Mouse (Mus musculus): ENCODE measurements at regions not wholly inside any gene's neighbourhood (a gene's known extent, or its start where the extent isn't known, plus 50 kb on each side); places are given as distances from the start of the nearest gene placed in this dataset.

DNA sequence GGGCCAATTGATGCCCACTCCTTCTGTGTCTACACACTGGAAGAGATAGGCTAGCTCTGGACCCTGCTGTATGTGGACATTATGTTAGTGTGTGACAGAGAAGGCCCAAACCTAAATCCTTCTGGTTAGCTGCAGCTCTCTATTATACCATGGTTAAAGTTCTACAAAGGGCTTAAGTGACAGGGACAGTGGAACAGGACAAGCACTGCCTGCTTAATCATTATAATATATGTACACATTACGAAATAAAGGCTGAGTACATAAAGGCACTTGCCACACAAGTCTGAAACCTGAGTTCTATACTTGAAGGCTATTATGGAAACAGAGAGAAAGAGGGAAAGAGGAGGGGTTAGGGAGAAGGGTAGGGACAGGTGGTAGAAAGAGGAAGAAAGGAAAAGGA lies 55.2 kb downstream of the Rdh14 start:
- no peak for ATAC-seq (replicated peaks in 1 of 2; ENCODE audit: insufficient read depth in 1 of 2, low FRiP score in 2 of 2, low TSS enrichment in 1 of 2, low read depth in 1 of 2, poor library complexity in 2 of 2, severe bottlenecking in 2 of 2)

DNA sequence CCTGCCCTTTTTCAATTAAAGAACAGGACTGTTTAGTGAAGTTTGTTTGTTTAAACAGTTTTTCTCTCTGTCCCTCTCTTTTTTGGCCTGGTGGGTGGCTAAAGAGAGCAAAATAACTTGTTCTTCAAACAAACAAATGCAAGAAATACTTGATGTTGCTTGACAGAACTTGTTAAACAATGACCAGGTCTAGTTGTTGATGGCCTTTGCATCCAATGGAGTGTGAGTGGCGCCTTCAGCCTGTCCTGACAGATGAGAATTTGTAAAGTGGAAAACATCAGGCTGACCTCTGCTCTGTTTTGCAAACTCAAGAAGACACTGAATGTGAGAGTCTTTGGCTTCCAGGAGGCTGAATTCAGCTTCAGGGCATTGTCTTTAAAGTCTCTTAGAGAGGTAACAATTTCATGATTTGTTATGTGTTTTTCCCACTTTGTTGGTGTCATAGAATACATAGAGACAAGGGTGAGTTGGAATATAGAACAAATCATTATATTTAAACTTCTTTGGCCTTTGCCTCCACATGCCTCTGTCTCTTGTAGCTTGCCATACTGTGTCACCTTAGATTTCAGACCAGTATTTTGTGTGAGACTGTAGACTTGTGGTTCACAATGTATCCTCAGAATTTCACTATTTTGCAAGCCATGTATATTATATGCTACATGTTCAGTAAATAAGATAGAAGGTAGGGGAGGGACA lies 67.5 kb downstream of the Rdh14 start:
- no peak for ATAC-seq (replicated peaks in 1 of 2; ENCODE audit: insufficient read depth in 1 of 2, low FRiP score in 2 of 2, low TSS enrichment in 1 of 2, low read depth in 1 of 2, poor library complexity in 2 of 2, severe bottlenecking in 2 of 2)

DNA sequence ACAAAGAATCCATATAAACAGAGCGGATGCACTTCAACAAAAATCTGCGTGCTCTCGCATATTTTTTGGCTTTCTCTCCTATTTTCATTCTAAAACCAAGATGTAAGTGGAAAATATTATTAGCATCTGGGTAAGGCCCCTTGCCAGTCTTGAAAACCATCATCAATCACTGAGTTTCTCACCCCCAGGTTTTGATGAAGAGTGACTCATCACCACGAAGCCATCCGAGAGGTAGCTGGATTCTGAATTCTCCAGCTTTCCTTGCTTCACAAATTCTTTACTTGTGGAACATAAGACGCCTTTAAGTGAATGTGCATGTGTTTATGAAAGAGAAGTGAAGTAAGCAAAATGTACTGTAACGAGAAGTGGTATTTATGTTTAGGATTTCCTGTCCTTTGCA lies 71.2 kb downstream of the Rdh14 start:
- no peak for ATAC-seq (replicated peaks in 1 of 2; ENCODE audit: insufficient read depth in 1 of 2, low FRiP score in 2 of 2, low TSS enrichment in 1 of 2, low read depth in 1 of 2, poor library complexity in 2 of 2, severe bottlenecking in 2 of 2)

DNA sequence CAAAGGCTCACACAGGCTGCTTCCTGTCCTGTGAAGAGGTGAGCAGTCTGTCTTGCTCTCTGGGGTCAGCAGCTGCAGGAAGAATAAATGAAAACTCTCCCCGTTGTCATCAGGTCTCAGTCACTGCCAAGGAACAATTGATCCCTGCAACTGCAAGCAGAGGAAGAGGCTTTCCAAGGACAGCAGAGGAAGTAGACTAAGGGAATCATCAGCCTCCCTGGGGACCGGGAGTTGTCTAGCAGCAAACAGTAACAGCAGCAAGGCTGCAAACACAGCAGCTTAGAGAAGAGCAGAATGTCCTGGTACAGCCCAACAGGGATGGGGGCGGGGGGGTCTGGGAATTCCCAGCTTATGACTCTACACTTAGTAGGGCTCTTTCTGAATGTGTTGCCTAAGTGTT lies 72.4 kb downstream of the Rdh14 start:
- no peak for ATAC-seq (replicated peaks in 1 of 2; ENCODE audit: insufficient read depth in 1 of 2, low FRiP score in 2 of 2, low TSS enrichment in 1 of 2, low read depth in 1 of 2, poor library complexity in 2 of 2, severe bottlenecking in 2 of 2)

DNA sequence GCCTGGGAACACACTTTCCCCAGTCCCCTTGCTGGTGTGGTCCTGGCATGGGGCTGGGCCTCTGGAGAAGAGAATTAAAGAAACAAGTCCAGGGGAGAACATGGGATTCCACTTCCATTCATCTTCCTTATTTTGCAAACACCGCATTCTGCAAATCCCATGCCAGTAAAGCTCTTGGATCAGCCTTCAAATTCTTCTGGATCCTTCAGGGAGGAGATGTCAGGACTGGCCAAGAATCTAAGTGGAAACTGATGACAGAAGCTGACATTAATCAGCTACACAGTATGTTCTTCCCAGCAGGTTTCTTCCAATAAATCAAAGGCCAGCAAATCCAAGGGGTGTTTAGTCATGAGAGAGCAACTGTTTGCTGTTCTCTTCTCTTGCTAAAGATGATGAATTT lies 83.4 kb downstream of the Rdh14 start:
- ATAC-seq (replicated peaks in 1 of 2; ENCODE audit: insufficient read depth in 1 of 2, low FRiP score in 2 of 2, low TSS enrichment in 1 of 2, low read depth in 1 of 2, poor library complexity in 2 of 2, severe bottlenecking in 2 of 2) = no peak

DNA sequence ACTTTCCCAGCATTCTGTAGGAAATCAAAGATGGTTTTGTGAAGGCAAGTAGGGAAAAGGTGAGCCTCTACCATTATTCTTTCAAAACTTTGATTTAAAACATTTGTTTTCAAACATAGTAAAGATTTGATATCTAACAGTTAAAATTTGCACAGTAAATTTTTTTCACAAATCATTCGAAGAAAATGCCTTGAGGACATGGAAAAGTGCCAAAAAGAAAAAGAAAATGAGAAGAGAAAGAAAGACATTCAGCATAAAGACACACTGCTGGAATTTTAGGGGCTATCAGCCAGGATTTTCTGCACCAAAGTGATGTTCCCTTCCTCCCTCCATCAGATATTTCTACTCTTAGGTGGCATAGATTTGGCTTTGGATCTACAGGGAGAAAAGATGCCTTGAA lies 90.2 kb downstream of the Rdh14 start:
- no peak for ATAC-seq (replicated peaks in 1 of 2; ENCODE audit: insufficient read depth in 1 of 2, low FRiP score in 2 of 2, low TSS enrichment in 1 of 2, low read depth in 1 of 2, poor library complexity in 2 of 2, severe bottlenecking in 2 of 2)

DNA sequence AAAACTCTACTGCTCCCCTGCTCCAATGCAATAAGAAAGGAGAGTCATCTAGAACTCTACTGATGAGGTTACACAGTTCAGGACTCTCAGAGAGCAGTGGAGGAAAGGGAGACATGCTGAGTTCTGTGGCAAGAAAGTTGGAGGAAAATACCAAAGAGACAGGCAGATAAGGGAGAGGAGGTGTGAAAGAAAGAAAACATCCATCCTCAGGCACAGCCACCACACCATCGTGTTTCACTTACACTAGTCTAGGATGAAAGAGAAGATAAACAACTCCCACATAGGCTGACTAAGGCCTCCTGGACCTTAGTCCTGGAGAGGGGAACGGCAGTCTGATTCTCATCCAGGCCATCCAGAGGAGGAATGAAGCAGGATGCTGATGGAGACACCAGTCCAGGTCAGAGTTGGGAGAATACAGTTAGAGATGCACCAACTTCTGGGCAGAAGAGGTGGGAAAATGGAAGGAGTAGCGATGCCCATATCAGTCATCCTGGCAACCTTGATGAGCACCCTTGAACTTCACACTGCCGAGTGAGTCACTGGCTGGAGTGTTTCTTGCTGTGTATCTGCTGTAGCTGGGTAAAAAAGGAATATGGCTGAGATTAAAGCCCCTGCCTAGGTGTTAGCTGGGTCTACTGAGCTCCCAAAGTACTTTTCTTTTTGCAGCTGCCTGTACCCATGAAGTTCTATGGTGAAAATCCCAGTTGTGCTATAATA lies 91.9 kb downstream of the Rdh14 start:
- ATAC-seq (replicated peaks in 1 of 2; ENCODE audit: insufficient read depth in 1 of 2, low FRiP score in 2 of 2, low TSS enrichment in 1 of 2, low read depth in 1 of 2, poor library complexity in 2 of 2, severe bottlenecking in 2 of 2) = no peak

DNA sequence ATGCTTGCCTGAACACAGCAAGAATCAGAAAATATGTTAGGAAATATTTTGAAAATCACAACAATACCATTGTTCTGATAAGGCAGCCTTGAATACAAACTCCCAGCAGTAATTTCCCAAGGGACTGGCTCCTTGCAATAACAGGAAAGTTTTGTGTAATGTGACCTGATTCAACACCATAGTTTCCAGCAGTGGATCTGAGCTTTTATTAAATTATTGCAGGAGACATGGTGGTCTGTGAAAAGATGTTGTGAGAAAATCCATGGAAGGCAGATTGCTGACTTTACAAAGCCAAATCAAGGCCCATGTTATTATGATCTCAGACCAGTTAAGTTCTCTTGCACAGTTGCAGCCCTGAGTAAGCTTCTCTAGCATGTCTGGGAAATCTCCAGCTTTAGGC lies 116.1 kb downstream of the Rdh14 start:
- no peak for ATAC-seq (replicated peaks in 1 of 2; ENCODE audit: insufficient read depth in 1 of 2, low FRiP score in 2 of 2, low TSS enrichment in 1 of 2, low read depth in 1 of 2, poor library complexity in 2 of 2, severe bottlenecking in 2 of 2)

DNA sequence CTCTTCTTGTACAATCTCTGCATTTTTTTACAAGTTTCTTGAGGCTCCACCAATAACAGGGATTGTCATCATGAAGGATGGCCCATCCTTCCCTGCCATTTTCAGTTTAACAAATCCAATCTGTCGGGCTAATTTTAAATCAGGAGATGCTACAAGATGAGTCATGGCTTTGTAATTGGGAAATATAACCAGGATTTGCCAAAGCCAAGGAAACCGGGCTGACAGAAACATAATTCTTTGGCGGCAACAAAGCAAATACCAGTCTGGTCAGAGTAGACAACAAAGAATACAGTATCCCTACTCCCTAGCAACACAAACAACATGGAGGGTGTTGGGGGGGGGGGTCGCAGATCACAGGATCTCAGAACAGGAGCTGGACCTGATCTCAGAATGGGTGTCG lies 123.0 kb downstream of the Rdh14 start:
- no peak for ATAC-seq (replicated peaks in 1 of 2; ENCODE audit: insufficient read depth in 1 of 2, low FRiP score in 2 of 2, low TSS enrichment in 1 of 2, low read depth in 1 of 2, poor library complexity in 2 of 2, severe bottlenecking in 2 of 2)

DNA sequence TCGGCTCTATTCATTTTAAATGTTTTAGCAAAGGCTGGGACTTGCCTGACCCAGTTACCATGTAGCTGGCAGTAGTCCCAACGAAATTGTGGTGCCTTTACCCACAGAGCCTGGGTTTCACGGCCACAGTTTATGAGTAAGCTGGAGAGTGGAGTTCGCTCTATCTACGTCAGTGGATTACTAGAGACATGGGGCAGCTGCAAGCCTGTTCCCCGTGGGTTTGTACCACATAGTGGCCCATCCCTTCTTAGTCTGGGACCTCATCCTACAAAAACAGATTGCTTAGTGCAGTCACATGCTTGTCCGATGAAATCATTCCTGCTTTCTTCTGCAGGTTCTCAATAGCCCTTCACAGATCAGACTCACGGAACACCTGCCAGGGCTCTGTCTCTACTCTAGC lies 123.7 kb downstream of the Rdh14 start:
- ATAC-seq (replicated peaks in 1 of 2; ENCODE audit: insufficient read depth in 1 of 2, low FRiP score in 2 of 2, low TSS enrichment in 1 of 2, low read depth in 1 of 2, poor library complexity in 2 of 2, severe bottlenecking in 2 of 2) = no peak

DNA sequence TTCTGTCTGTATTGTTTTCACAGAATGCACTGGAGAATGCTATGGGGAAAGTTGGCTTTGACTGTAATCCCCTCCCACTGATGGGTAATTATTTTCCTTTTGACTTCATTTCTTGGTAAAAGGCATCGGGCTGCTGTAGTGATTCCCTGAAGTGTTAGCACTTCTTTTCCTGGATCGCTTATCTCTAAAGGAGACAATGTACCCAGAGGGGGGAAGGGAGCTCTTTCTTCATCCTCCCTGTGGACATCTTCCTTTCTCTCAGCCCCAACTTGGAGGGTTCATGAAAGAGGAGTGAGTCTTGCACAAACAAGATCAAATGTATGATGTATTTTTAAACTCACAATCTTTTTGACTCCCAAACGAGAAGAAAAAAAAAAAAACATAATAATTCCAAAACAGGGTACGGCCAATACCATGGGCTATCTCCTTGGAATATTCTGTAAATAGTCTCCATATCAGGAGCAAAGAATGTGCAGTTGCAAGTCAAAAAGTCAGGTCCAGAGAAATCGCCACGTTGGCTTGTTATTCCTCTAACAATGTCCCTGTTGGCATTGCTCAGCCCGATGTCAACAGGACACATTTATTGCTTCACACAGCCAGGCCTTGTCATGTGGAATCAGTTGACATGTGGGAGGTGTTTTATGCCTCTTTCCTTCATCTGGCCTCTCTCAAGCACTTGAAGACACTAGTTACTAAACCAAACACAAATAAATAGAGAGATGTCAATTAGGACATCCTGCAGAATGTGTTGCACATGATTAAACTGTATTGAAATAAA lies 134.1 kb downstream of the Rdh14 start:
- no peak for ATAC-seq (replicated peaks in 1 of 2; ENCODE audit: insufficient read depth in 1 of 2, low FRiP score in 2 of 2, low TSS enrichment in 1 of 2, low read depth in 1 of 2, poor library complexity in 2 of 2, severe bottlenecking in 2 of 2)

DNA sequence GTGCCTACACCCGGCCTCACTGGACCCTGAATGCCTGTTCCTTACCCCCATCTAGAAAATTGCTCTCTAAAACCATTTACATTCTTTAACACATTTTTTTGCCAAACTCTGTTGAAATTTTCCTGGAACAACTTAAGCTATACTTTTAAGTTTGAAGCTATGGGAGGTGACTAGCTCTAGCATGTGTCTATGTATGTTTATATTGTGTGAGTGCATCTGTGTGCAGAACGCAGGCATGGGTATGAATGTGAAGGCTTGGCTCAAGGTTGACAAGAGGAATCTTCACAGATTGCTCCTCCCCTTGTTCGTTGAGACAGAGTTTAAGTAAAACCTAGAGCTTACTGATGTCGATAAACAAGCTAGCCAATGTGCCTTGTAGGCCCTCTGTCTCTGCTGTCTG lies 135.4 kb downstream of the Rdh14 start:
- no peak for ATAC-seq (replicated peaks in 1 of 2; ENCODE audit: insufficient read depth in 1 of 2, low FRiP score in 2 of 2, low TSS enrichment in 1 of 2, low read depth in 1 of 2, poor library complexity in 2 of 2, severe bottlenecking in 2 of 2)

DNA sequence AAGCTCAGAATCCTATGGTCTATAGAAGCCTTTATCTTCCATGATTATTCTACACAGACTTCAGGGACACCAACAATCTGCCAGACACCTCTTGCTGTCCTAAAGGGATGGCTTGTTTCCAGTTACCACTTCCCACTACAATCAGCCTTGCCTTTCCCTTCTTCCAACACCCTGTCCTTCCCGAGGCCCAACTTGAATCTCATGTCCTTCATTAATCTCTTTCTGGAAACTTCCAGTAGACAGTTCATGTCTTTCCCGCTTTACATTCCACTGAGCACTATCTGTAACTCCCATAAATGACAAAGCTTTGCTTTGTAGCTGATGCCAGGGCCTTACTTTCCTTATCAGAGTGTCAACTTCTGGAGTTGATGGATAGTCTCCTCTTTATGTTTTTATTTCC lies 138.5 kb downstream of the Rdh14 start:
- ATAC-seq (replicated peaks in 1 of 2; ENCODE audit: insufficient read depth in 1 of 2, low FRiP score in 2 of 2, low TSS enrichment in 1 of 2, low read depth in 1 of 2, poor library complexity in 2 of 2, severe bottlenecking in 2 of 2) = no peak

DNA sequence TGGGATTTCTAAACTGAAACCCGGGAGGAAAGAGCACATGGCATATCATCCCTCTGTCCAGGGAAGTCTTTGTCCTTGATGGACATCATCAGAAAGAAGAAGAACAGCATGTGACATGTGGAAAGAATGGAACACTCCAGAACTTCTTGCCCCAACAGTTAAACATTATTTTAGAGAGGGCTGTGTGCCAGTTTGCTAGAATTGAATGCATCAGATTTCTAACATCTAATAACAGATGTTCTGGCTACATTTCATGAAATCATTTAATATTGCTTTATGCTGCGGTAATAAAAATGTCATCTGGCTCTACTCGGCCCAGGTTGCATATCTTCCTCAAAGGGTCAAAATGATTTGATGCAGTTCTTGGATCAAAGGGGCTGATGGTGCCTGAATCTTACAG lies 140.4 kb downstream of the Rdh14 start:
- ATAC-seq (replicated peaks in 1 of 2; ENCODE audit: insufficient read depth in 1 of 2, low FRiP score in 2 of 2, low TSS enrichment in 1 of 2, low read depth in 1 of 2, poor library complexity in 2 of 2, severe bottlenecking in 2 of 2) = no peak

DNA sequence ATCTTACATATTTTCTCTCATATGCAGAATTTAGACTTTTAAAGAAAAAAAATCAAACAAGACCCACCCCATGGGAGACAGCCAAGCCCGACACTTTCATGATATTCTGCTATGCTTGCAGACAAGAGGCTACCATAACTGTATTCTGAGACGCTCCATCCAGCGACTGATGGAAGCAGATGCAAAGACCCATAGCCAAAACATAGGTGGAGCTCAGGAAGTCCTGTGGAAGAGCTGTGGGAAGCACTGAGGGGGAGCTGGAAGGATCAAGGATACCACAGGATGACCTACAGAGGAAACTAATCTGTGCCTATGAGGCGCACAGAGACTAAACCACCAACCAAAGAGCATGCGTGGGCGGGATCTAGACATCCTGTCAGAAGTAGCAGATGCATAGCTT lies 143.4 kb downstream of the Rdh14 start:
- ATAC-seq (replicated peaks in 1 of 2; ENCODE audit: insufficient read depth in 1 of 2, low FRiP score in 2 of 2, low TSS enrichment in 1 of 2, low read depth in 1 of 2, poor library complexity in 2 of 2, severe bottlenecking in 2 of 2) = no peak

DNA sequence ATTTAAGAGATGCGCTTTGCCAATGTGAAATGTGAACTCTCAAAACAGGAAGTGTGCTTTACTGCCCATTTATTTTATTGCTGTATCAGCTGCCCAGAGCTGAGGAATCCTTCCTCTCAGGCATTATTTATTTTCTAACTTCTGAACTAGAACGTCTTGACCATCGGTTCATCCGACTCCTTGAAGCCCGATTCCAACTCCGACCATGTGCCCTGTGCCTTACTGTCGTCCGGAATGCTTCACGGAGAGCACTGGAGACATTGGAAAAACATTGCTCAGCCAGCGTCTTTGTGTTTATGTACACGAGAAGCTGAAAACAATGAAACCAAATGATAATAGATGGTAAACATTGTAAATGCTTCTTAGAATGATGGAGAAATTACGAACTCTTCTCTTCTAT lies 145.7 kb downstream of the Rdh14 start:
- ATAC-seq (replicated peaks in 1 of 2; ENCODE audit: insufficient read depth in 1 of 2, low FRiP score in 2 of 2, low TSS enrichment in 1 of 2, low read depth in 1 of 2, poor library complexity in 2 of 2, severe bottlenecking in 2 of 2) = no peak

DNA sequence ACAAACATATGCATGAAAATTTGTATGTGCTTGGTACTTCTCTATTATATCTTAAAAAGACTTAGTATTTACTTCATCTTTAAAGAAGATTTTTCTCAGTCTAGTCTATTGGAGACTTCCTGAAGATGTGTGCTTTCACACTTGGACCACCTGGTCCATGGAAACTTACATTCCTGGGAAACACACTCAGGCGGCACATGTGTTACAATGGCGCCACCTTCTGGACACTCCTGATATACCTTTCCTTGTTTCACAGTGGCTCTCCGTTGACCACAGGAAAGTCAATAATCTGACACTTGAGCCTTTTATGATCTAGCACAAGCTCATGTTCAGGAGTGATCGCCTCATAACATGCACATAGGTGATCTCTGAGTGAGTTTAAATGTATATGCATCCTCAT lies 146.5 kb downstream of the Rdh14 start:
- ATAC-seq (replicated peaks in 1 of 2; ENCODE audit: insufficient read depth in 1 of 2, low FRiP score in 2 of 2, low TSS enrichment in 1 of 2, low read depth in 1 of 2, poor library complexity in 2 of 2, severe bottlenecking in 2 of 2) = peak in 1 of 2 experiments; percentile 39; a peak in 1 of 4 replicates

DNA sequence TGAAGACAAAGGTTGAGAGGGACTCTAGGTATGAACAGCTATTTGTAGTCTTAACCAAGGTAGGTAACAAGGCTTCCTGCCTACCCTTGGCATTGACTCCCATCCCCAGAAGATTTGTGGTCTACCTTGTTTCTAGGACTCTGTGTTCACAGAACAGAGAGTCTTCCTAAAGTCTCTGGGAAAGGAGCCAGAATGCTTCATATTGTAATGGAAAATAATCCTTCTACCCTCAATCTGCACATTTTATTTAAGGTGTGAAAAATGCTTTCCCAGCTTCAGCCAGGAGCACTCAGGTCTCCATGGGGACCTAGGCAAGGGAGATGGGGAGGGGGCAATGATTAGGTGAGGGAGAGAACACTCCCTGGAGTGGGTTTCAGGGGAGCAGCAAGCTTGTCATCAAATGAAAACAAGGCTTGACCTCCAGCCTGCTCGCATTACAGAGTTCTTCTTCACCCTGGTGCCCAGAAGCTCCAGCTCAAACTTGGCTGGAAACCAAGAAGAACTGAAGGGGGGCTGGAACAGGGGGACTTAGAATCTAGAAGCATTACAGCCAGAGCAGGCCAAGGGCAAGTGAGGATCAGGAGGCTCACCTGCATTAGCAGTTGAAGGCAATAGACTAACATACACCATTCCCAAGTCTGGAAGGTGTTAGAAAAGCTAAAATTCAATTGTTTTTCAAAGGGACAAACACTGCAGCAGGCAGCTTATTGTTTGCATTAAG lies 159.1 kb downstream of the Rdh14 start:
- ATAC-seq (replicated peaks in 1 of 2; ENCODE audit: insufficient read depth in 1 of 2, low FRiP score in 2 of 2, low TSS enrichment in 1 of 2, low read depth in 1 of 2, poor library complexity in 2 of 2, severe bottlenecking in 2 of 2) = no peak
